Mouse (Mus musculus): ENCODE measurements around the gene Kif21b. TPM values are rescaled to one million over a fixed set of nuclear protein-coding genes. Genes with fewer than 3 reads are reported as not detected.

Gene Kif21b
- polyA plus RNA-seq, 1 experiment from 2014 or later, result 39.1 TPM

DNA sequence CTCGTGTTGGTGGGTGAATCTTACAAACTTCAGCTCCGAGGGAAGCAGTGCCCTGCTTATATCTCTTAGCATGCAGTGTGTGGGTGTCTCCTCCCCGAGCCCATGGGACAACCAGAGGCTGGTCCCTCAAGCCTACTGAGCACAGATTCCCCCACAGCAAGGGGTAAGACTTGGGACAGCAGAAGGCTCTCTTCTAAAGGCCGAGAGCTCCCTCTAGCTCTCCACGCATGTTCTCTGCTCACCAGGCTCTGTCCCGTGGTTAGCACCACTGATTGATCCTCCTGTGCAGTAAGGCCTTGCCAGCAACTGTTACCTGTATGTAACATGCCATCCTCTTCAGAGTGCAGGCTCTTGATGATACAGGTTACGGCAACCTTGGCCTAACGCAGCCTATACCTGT lies 36.5 kb downstream of the Kif21b start:
- Histone ChIP-seq H3K9ac (0 out of 2 replicates have a peak overlapping the region, but pooled peaks have one; percentile 13), H3K9me3 (replicated peaks) (no peaks in the 10 kb centered on the region), H3K27me3 (no peaks in the 10 kb centered on the region), H3K27ac (no peak overlapping the region), H3K4me3 (no peak overlapping the region), H3K36me3 (peaks cover 94% of the 10 kb centered on the region), H3K4me2 (replicated peaks) (no peak overlapping the region), H3K4me1 (peaks cover 6% of the 10 kb centered on the region)
- 71% methylated on average over 8 of the region's 8 CpGs for WGBS
- no peak for ATAC-seq (ENCODE audit: low FRiP score)

DNA sequence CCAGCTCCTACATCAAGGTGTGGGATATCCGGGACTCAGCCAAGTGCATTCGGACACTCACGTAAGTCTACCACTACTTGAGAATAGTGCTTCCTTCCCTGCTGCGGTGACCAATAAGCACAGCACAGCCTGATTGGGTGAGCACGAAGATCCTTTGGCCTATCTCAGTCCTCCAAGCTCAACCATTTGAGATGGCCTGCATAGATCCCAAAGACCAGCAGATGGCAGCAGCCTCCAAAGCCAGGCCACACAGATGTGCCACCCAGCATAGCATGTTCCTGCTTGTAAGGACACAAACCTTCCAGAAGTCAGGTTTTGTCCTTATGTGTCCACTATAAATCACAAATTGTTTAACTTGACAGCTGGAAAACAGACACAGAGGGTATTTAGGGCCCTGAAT lies 38.9 kb downstream of the Kif21b start:
- Histone ChIP-seq H3K9ac (no peak overlapping the region), H3K4me1 (peaks cover 26% of the 10 kb centered on the region), H3K36me3 (peaks cover 85% of the 10 kb centered on the region), H3K27me3 (no peaks in the 10 kb centered on the region), H3K4me3 (no peak overlapping the region), H3K9me3 (replicated peaks) (no peaks in the 10 kb centered on the region), H3K27ac (no peak overlapping the region), H3K4me2 (replicated peaks) (no peak overlapping the region)
- peak; percentile 46 for ATAC-seq (ENCODE audit: low FRiP score)
- 10% methylated on average over 5 of the region's 5 CpGs for WGBS

DNA sequence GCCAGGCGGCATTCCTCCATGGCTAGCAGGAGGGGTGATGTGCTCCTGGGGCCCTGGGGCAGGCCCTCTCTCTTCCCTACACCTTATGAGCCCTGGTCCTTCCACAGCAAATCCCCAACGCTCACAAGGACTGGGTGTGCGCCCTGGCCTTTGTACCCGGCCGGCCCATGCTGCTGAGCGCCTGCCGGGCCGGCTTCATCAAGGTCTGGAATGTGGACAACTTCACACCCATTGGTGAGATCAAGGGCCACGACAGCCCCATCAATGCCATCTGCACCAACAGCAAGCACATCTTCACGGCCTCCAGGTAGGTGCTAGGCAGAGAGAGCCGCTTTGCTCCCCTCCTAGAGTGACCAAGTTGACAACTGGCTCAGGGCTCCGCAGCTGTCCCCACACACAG lies 41.5 kb downstream of the Kif21b start:
- Histone ChIP-seq H3K4me3 (no peak overlapping the region), H3K36me3 (peaks cover 82% of the 10 kb centered on the region), H3K4me2 (replicated peaks) (no peak overlapping the region), H3K27me3 (no peaks in the 10 kb centered on the region), H3K9ac (no peak overlapping the region), H3K4me1 (peaks cover 20% of the 10 kb centered on the region), H3K27ac (no peak overlapping the region), H3K9me3 (replicated peaks) (no peaks in the 10 kb centered on the region)
- WGBS, result 72% methylated on average over 12 of the region's 12 CpGs
- ATAC-seq (ENCODE audit: low FRiP score), result no peak

DNA sequence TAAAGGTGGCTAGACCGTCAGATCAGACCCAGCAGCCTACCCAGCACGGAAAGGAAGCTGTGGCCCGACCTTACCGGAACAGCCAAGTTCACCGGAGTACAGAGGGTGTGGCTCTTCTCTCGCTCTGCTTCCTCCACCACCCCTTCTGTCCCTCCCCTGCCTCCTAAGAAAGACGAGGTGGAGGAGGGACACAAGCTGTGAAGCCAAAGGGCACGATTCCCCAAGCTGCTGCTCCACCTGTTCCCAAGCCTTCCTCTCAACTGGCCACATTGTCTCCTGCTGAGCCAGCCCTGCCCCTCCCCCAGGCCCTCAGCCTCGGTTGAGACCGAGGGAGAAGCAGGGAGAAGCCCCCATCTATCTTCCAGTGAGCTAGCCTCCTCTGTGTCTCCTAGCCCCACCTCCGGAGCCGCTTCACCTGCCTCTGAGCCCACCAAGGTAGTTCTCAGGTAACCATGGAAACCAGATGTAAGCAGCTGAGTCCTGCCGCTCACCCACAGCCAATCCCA lies 43.0 kb downstream of the Kif21b start:
- H3K4me2 ChIP-seq (replicated peaks), result 0 out of 2 replicates have a peak overlapping the region, but pooled peaks have one; percentile 8
- WGBS, result 8% methylated on average over 13 of the region's 13 CpGs
- H3K27ac ChIP-seq, result 0 out of 2 replicates have a peak overlapping the region, but pooled peaks have one; percentile 45
- peaks cover 73% of the 10 kb centered on the region for H3K36me3 ChIP-seq
- 0 out of 2 replicates have a peak overlapping the region, but pooled peaks have one; percentile 44 for H3K9ac ChIP-seq
- peaks cover 20% of the 10 kb centered on the region for H3K4me1 ChIP-seq
- H3K4me3 ChIP-seq, result no peak overlapping the region
- ATAC-seq (ENCODE audit: low FRiP score), result peak; percentile 6; the same call in 1 of the 2 replicates
- no peaks in the 10 kb centered on the region for H3K27me3 ChIP-seq
- no peaks in the 10 kb centered on the region for H3K9me3 ChIP-seq (replicated peaks)

DNA sequence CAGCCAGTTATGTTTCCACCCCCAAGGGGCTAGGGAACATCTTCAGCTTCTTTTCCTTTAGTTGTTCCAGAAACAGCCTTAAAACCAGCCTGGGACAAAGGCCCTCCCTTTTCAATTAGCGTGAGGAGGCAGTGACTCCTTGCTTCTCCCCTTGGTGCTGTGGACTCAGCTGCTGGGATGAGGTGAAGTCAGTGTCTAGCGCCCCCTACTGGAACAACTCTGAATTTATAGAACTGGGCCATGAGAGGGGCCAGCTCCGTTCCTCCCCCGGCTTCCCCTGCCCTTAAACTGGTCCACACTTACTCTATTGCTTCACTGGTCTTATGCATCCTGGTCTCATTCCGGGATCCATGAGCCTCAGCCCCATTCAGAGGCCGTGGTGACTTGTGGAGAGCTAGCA lies 44.0 kb downstream of the Kif21b start:
- Histone ChIP-seq H3K36me3 (peaks cover 65% of the 10 kb centered on the region), H3K4me1 (peaks cover 20% of the 10 kb centered on the region), H3K9me3 (replicated peaks) (no peaks in the 10 kb centered on the region), H3K4me3 (no peak overlapping the region), H3K4me2 (replicated peaks) (no peak overlapping the region), H3K27ac (no peak overlapping the region), H3K27me3 (no peaks in the 10 kb centered on the region), H3K9ac (no peak overlapping the region)
- ATAC-seq (ENCODE audit: low FRiP score), result no peak
- 33% methylated on average over 6 of the region's 6 CpGs for WGBS

DNA sequence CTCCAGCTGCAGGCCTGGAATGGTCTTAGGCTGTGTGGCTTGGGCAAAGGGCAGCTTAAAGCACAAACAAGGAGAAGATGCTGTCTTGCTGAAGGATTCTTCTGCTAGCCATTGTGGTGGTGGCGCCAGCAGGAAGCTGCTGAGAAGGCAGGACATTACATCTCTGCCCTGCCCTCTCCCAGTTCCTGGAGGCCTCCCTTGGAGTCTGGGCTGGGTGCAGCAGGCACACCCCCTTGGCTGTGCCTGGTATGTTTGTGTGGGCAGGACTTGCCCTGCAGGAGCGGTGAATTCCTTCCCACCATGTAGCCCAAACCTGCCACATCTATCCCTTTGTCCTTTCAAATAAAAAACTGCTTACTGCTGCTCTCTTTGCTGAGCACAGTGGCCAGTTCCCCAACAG lies 45.9 kb downstream of the Kif21b start:
- Histone ChIP-seq H3K27ac (no peak overlapping the region), H3K4me3 (no peak overlapping the region), H3K36me3 (peaks cover 49% of the 10 kb centered on the region), H3K4me2 (replicated peaks) (no peak overlapping the region), H3K27me3 (no peaks in the 10 kb centered on the region), H3K9me3 (replicated peaks) (no peaks in the 10 kb centered on the region), H3K9ac (no peak overlapping the region), H3K4me1 (peaks cover 20% of the 10 kb centered on the region)
- 70% methylated on average over 2 of the region's 2 CpGs for WGBS
- no peak for ATAC-seq (ENCODE audit: low FRiP score)

DNA sequence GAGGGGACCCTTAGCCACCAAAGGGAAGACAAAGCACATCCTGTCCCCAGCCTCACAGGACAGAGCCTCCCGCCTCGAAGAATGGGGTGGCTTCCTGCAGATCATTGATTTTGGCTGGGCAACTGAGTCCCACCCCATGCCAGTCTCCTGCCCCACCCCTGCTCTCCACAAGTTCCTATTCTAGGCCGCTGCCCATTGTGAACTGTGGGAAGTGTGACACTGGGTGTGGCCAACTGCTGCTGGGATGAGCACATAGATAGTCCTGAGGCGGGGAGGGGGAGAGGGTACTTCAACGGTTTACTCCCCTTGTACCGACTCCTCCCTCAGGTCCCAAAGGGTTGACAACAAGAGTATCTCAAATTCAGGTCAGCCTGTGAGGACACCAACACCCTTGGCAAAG lies 47.6 kb downstream of the Kif21b start:
- H3K27ac ChIP-seq, result no peak overlapping the region
- 59% methylated on average over 6 of the region's 6 CpGs for WGBS
- no peak for ATAC-seq (ENCODE audit: low FRiP score)

DNA sequence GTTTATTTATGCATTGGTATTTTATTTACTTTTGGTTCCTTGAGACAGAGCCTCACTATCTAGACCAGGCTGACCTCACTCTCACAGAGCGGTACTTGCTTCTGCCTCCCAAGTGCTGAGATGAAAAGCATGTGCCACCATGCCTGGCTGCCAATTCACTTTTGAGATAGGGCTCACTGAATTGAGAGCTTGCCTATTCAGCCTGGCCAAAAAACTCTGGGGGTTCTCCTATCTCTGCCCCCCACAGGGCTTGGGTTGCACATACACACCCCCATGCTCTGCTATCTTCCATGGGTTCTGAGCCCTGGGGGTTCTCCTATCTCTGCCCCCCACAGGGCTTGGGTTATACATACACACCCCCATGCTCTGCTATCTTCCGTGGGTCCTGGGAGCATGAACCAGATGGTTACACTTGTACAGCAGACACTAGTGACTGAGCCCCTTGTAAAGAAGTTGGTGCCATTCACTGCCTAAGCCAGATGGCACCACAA lies 48.4 kb downstream of the Kif21b start:
- ATAC-seq (ENCODE audit: low FRiP score), result no peak
- H3K4me1 ChIP-seq, result peaks cover 4% of the 10 kb centered on the region; the same call in 1 of the 2 replicates
- peaks cover 28% of the 10 kb centered on the region for H3K36me3 ChIP-seq
- no peaks in the 10 kb centered on the region for H3K9me3 ChIP-seq (replicated peaks)
- no peak overlapping the region for H3K27ac ChIP-seq
- 64% methylated on average over 2 of the region's 2 CpGs for WGBS
- H3K9ac ChIP-seq, result no peak overlapping the region
- no peak overlapping the region for H3K4me3 ChIP-seq
- no peak overlapping the region for H3K4me2 ChIP-seq (replicated peaks)
- no peaks in the 10 kb centered on the region for H3K27me3 ChIP-seq

More for the DNA sequence above, 47.6 kb downstream of the Kif21b start:
- Histone ChIP-seq H3K9ac (no peak overlapping the region), H3K4me3 (no peak overlapping the region), H3K4me1 (peaks cover 12% of the 10 kb centered on the region), H3K27me3 (no peaks in the 10 kb centered on the region), H3K4me2 (replicated peaks) (no peak overlapping the region), H3K9me3 (replicated peaks) (no peaks in the 10 kb centered on the region), H3K36me3 (peaks cover 33% of the 10 kb centered on the region)

DNA sequence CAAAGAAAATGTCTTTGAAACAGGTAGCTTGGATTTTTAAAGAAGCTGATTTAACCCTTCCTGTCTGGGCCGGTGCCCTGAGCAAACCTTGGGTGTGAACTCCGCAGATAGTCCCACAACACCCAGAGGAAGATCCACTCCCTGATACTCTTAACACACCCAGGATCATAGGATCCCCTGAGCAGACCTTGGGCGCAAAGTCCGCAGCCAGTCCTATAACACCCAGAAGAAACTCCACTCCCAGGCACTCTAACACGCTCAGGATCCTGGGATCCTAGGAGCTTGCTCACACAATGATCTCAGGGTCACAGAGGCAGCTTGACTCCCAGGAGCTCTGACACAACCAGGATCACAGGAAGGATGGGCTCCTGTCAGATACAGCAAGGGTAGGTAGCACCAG lies 58.8 kb downstream of the Kif21b start:
- no peak overlapping the region for H3K4me2 ChIP-seq (replicated peaks)
- H3K9me3 ChIP-seq (replicated peaks), result no peaks in the 10 kb centered on the region
- ATAC-seq (ENCODE audit: low FRiP score), result no peak
- H3K4me3 ChIP-seq, result no peak overlapping the region
- H3K4me1 ChIP-seq, result no peaks in the 10 kb centered on the region
- H3K27ac ChIP-seq, result no peak overlapping the region
- no peaks in the 10 kb centered on the region for H3K27me3 ChIP-seq
- H3K36me3 ChIP-seq, result no peaks in the 10 kb centered on the region
- 86% methylated on average over 5 of the region's 5 CpGs for WGBS
- no peak overlapping the region for H3K9ac ChIP-seq

DNA sequence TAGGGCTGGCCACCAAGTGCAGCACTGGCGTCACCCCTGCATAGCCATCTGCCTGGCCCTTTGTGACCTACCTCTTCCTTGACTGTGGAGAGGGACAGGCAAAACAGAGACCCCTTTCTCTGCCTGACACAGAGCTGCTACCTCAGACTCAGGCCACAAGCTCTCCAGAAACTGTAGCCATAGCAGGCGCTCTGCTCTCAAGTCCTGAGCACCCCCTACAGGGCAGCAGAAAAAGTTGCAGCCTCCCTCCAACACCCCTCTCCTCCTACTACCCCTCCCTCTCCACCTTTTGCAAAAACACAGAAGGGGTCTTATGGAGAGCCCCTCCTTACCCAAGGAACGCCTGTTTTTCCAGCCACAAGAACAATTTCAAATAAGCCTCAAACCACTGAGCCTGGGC lies 81.6 kb downstream of the Kif21b start, which contains the start of gene Mroh3:
Gene Mroh3 (minus strand): TSS at position 26 of the 400 bp plus-strand sequence.
- ATAC-seq (ENCODE audit: low FRiP score), result 0 out of 2 replicates have a peak, but pooled peaks have one; percentile 40
- Histone ChIP-seq H3K27me3 (no peaks in the 10 kb centered on the region), H3K9ac (no peak within 1 kb of the TSS), H3K4me3 (no peak within 1 kb of the TSS), H3K36me3 (peaks cover 23% of the 10 kb centered on the region), H3K9me3 (replicated peaks) (no peaks in the 10 kb centered on the region), H3K4me1 (no peaks in the 10 kb centered on the region), H3K27ac (no peak within 1 kb of the TSS), H3K4me2 (replicated peaks) (no peak within 1 kb of the TSS)
- WGBS, result 41% methylated on average over 3 of the region's 3 CpGs

DNA sequence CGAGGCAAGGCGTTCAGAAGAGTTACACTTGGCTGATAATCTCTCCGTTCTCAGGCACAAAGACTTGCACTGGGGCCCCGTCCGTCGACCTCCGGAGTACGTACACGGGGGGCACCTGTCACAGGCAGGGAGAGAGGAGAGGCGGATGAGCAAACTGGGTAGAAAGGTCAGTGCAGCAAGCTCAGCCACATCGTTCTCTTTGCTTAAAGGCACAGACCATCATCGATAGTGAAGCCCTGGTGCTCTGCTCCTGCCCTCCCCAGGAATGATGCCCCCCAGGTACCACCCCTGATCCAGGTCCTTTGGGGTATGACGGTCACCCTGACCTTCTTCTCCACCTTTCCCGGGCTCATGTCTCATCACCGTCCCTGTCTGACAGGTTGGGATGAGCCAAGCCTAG lies 83.1 kb downstream of the Kif21b start:
- whole genome bisulfite sequencing, result 84% methylated on average over 15 of the region's 15 CpGs
- no peak overlapping the region for H3K27ac ChIP-seq
- H3K4me1 ChIP-seq, result no peaks in the 10 kb centered on the region
- no peaks in the 10 kb centered on the region for H3K9me3 ChIP-seq (replicated peaks)
- H3K4me2 ChIP-seq (replicated peaks), result no peak overlapping the region
- H3K4me3 ChIP-seq, result no peak overlapping the region
- H3K36me3 ChIP-seq, result peaks cover 34% of the 10 kb centered on the region
- ATAC-seq (ENCODE audit: low FRiP score), result no peak
- no peaks in the 10 kb centered on the region for H3K27me3 ChIP-seq
- no peak overlapping the region for H3K9ac ChIP-seq

DNA sequence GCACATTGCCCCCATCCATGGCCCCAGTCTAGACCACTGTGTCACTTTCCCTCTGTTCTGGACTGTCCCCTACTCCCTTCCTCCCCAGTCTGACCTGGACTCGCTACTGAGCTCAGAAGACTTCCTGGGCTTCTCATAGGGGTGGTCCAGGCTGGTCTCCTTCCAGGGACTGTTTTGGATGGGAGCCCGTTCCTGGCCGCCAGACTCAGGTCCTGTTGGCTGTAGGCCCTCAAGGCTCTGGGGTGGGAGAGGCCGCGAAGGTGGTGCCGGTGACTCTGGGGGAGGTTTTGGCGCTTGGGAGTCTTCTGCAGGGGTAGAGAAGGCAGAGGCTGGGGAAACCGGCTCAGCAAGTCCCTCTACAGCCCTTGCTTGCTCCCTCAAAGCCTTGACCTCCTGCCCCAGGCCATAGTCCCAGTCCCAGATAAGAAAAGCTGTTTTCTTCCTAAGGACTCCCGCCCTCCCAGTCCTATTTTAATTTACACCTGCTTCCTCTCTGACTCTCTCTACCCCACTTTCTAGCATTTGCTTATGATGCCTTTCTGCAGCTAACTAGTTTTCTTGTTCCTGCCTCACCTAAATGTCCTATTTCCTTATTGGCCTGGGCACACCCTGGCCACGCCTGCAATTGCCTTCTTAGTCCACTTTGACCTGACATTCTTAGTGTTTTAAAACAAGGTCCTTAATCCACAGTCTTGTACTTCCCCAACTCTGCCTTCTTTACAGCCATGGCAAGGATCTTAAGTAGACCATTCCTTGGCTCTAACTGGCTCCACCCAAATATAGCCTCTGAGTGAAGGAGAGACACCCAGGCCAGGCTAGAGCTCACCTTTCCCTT lies 89.1 kb downstream of the Kif21b start:
- Histone ChIP-seq H3K4me1 (peaks cover under 1% of the 10 kb centered on the region; the same call in 1 of the 2 replicates), H3K9me3 (replicated peaks) (no peaks in the 10 kb centered on the region), H3K27ac (no peak overlapping the region), H3K4me3 (no peak overlapping the region), H3K9ac (no peak overlapping the region), H3K36me3 (peaks cover 55% of the 10 kb centered on the region), H3K27me3 (no peaks in the 10 kb centered on the region), H3K4me2 (replicated peaks) (no peak overlapping the region)
- ATAC-seq (ENCODE audit: low FRiP score), result no peak
- WGBS, result 85% methylated on average over 10 of the region's 10 CpGs

All from hindbrain, embryonic 12.5 days (tissue).